Mouse (Mus musculus) neural tube, embryonic 13.5 days (tissue): Measurements from ENCODE around the gene Npc2. TPM values are rescaled to one million over a fixed set of nuclear protein-coding genes. Genes with fewer than 3 reads are reported as not detected.

Experiments used
- ATAC-seq: fragments of 200-750 bp; cut with Nextera tagmentation; 2 replicates; pipeline ENCODE4 v1.8.0; 2017; ENCODE audit warnings: low read depth, mild to moderate bottlenecking, moderate TSS enrichment, moderate library complexity
- H3K27ac ChIP-seq: fragments of 300-500 bp; sonication (generic); replicated peaks from 2 replicates; pipeline ENCODE4 v1.5.1; 2015; ENCODE audit warnings: moderate library complexity, mild to moderate bottlenecking, inconsistent platforms
- H3K27me3 ChIP-seq: fragments of 300-500 bp; sonication (generic); 2 replicates; pipeline ENCODE4 v1.6.1; 2015; ENCODE audit warnings: mild to moderate bottlenecking, inconsistent platforms
- H3K36me3 ChIP-seq: fragments of 300-500 bp; sonication (generic); 2 replicates; pipeline ENCODE4 v1.6.1; 2015; ENCODE audit warnings: mild to moderate bottlenecking, inconsistent platforms
- H3K4me1 ChIP-seq: fragments of 300-500 bp; sonication (generic); replicated peaks from 2 replicates; pipeline ENCODE4 v1.6.1; 2015; ENCODE audit warnings: inconsistent platforms
- H3K4me2 ChIP-seq: fragments of 300-500 bp; sonication (generic); 2 replicates; pipeline ENCODE4 v1.6.1; 2015; ENCODE audit warnings: inconsistent platforms, mild to moderate bottlenecking, moderate library complexity
- H3K4me3 ChIP-seq: fragments of 300-500 bp; sonication (generic); 2 replicates; pipeline ENCODE4 v1.5.1; 2015; ENCODE audit warnings: mild to moderate bottlenecking, inconsistent platforms
- H3K9ac ChIP-seq: fragments of 300-500 bp; sonication (generic); 2 replicates; pipeline ENCODE4 v1.6.1; 2015; ENCODE audit warnings: moderate library complexity, mild to moderate bottlenecking, inconsistent platforms
- H3K9me3 ChIP-seq: fragments of 300-500 bp; sonication (generic); 2 replicates; pipeline ENCODE4 v1.6.1; 2016; ENCODE audit warnings: inconsistent platforms
- WGBS: fragments of 180-500 bp; shearing (Covaris S2); methylation state at CpG from one replicate; pipeline ENCODE4 v1.1.7; 2015; 5-methylcytosine and 5-hydroxymethylcytosine counted together
- polyA plus RNA-seq: library from polyadenylated mRNA; unstranded; fragments of >200 nt; fragmentation: Nextera tagmentation; extraction: Ambion mirVana; gene quantifications from 2 replicates; pipeline ENCODE4 v1.2.1, GENCODE M21; 2015

The Npc2 gene
- 74.9 and 77.8 TPM in 2 replicates for polyA plus RNA-seq

DNA sequence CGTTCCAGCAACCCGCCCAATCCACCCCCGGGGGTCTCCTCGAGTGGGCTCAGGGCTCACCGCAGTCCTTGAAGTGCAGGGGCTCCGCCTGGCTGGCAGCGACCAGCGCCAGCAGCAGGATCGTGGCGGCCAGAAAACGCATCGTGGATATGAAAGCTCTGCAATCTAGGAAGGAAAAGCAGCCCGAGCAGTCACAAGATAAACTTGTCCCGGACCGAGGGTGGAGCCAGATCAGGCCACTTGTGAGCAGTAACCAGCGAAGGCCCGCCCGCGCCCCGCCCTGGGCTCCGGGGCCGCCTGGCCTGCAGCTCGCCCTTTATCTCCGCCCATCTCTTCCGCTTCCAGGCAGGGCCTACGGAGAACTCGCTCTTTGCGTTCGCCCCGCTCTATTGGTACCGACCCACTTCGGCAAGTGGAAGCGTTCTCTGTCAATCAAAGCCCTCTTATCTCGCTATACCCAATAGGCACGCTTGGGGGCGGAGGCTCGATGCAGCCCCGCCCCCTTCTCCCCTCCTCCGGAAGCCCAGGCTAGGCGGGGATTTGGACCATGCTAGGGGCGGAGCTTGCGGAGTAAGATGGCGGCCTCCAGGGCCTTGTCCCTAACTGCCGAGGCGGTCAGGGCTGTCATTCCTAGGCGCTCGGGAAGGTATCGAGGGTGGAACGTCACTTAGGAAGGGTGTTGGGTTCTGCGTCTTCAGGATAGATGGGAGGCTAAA lies at the start of gene Npc2, which contains the start of gene Isca2:
Gene Npc2, minus strand, starts transcription at position 427 of the 716 bp plus-strand sequence.
Gene Isca2, plus strand, starts transcription at position 526 of the 716 bp plus-strand sequence.
- H3K4me3 ChIP-seq: peak within 1 kb of the TSS; percentile 67
- H3K27ac ChIP-seq: peak within 1 kb of the TSS; percentile 88
- H3K9ac ChIP-seq: peak within 1 kb of the TSS; percentile 81
- no peaks in the 10 kb centered on the region for H3K9me3 ChIP-seq
- under 1% methylated on average over 50 of the region's 50 CpGs for WGBS
- peak; percentile 99 for ATAC-seq
- peaks cover 9% of the 10 kb centered on the region for H3K36me3 ChIP-seq
- H3K4me1 ChIP-seq: peaks cover 47% of the 10 kb centered on the region
- no peaks in the 10 kb centered on the region for H3K27me3 ChIP-seq
- peak within 1 kb of the TSS; percentile 67 for H3K4me2 ChIP-seq

GRCm38 (mm10) chr12:84819236-84820168 lies 46.5 kb upstream of the Npc2 start:
- Histone ChIP-seq H3K36me3 (no peaks in the 10 kb centered on the region), H3K4me1 (no peaks in the 10 kb centered on the region), H3K4me2 (no peak overlapping the region), H3K4me3 (no peak overlapping the region), H3K9me3 (no peaks in the 10 kb centered on the region), H3K27ac (no peak overlapping the region), H3K9ac (no peak overlapping the region), H3K27me3 (no peaks in the 10 kb centered on the region)
- WGBS: 85% methylated on average over 13 of the region's 13 CpGs
- no peak for ATAC-seq

GRCm38 (mm10) chr12:84818496-84818895 lies 45.5 kb upstream of the Npc2 start:
- no peak for ATAC-seq
- Histone ChIP-seq H3K36me3 (no peaks in the 10 kb centered on the region), H3K9ac (no peak overlapping the region), H3K27ac (no peak overlapping the region), H3K4me3 (no peak overlapping the region), H3K4me2 (no peak overlapping the region), H3K4me1 (no peaks in the 10 kb centered on the region), H3K9me3 (no peaks in the 10 kb centered on the region), H3K27me3 (no peaks in the 10 kb centered on the region)
- WGBS: 76% methylated on average over 4 of the region's 4 CpGs

GRCm38 (mm10) chr12:84814663-84815325 lies 41.8 kb upstream of the Npc2 start:
- Histone ChIP-seq H3K27me3 (no peaks in the 10 kb centered on the region), H3K27ac (no peak overlapping the region), H3K4me1 (no peaks in the 10 kb centered on the region), H3K4me3 (no peak overlapping the region), H3K4me2 (no peak overlapping the region), H3K36me3 (no peaks in the 10 kb centered on the region), H3K9me3 (no peaks in the 10 kb centered on the region), H3K9ac (no peak overlapping the region)
- 79% methylated on average over 3 of the region's 3 CpGs for WGBS
- no peak for ATAC-seq

DNA sequence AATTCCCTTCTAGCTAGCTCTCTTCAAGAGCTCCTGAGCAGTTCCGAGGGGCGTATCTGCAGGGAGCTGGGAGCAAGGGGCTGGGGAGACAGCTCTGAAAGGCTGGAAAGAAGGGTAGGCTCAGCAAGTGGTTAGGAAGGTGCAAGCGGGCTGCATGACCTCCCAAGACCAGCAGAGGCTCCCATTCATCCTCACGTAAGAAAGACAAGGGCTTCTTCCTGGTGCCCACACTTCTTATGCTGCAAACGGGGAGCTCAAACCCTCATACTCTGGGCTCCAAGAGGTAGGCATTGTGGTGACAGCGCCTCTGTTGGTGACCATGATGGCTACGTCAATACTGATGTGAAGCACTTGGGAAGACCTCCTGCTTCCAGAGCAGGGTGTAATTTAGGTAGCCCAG lies 40.8 kb upstream of the Npc2 start:
- Histone ChIP-seq H3K36me3 (no peaks in the 10 kb centered on the region), H3K4me3 (no peak overlapping the region), H3K27me3 (no peaks in the 10 kb centered on the region), H3K4me1 (no peaks in the 10 kb centered on the region), H3K4me2 (no peak overlapping the region), H3K27ac (no peak overlapping the region), H3K9ac (no peak overlapping the region), H3K9me3 (no peaks in the 10 kb centered on the region)
- 55% methylated on average over 7 of the region's 7 CpGs for WGBS
- no peak for ATAC-seq

DNA sequence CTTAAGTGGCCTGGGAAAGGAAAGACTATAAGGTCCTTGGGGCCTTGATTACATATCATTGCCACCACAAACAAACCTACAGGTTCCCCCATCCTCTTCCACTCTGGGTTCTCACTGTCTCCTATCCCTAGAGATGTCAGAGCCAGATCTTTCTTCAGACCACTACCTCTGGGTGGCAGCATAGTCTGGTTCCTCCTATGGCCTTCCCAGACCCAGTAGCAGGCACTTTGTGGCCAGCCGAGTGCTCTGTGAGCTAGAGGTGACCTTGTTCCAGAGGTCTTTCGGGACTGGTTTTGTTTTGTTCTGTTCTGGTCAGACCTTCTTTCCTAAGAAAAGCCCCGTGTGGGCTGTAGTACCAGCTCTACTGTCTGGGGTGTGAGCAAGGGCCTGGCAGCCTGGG lies 39.1 kb upstream of the Npc2 start:
- no peak overlapping the region for H3K9ac ChIP-seq
- no peak overlapping the region for H3K4me3 ChIP-seq
- H3K27ac ChIP-seq: no peak overlapping the region
- H3K4me2 ChIP-seq: no peak overlapping the region
- no peak for ATAC-seq
- no peaks in the 10 kb centered on the region for H3K9me3 ChIP-seq
- H3K27me3 ChIP-seq: no peaks in the 10 kb centered on the region
- WGBS: 62% methylated on average over 3 of the region's 3 CpGs
- H3K4me1 ChIP-seq: no peaks in the 10 kb centered on the region; the same call in 1 of the 2 replicates
- no peaks in the 10 kb centered on the region for H3K36me3 ChIP-seq

DNA sequence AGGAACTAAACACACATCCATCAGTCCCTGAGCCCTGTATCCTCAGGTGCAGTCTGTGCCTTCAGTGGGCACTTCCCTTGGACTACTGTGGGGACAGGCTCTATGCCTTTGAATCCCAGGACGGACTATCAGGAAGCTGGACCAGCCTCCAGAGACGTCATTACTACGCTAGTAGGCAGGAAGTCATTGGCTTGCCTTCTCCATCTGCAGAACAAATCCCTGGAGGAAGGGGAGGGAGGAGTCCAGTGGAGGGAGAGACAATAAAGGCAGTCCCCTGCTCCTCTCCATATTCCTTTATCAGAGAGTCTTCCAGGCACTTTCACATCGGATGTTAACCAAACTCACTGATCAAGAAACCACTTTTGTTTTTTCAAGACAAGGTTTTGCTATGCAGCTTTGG lies 38.6 kb upstream of the Npc2 start:
- ATAC-seq: no peak
- no peak overlapping the region for H3K4me2 ChIP-seq
- no peaks in the 10 kb centered on the region; the same call in 1 of the 2 replicates for H3K4me1 ChIP-seq
- no peaks in the 10 kb centered on the region for H3K9me3 ChIP-seq
- no peaks in the 10 kb centered on the region for H3K36me3 ChIP-seq
- no peak overlapping the region for H3K9ac ChIP-seq
- H3K27me3 ChIP-seq: no peaks in the 10 kb centered on the region
- WGBS: 49% methylated on average over 4 of the region's 4 CpGs
- no peak overlapping the region for H3K27ac ChIP-seq
- H3K4me3 ChIP-seq: no peak overlapping the region

GRCm38 (mm10) chr12:84810810-84811209 lies 37.9 kb upstream of the Npc2 start:
- no peaks in the 10 kb centered on the region; the same call in 1 of the 2 replicates for H3K4me1 ChIP-seq
- H3K9me3 ChIP-seq: no peaks in the 10 kb centered on the region
- no peak for ATAC-seq
- no peaks in the 10 kb centered on the region for H3K36me3 ChIP-seq
- H3K4me2 ChIP-seq: no peak overlapping the region
- H3K27me3 ChIP-seq: no peaks in the 10 kb centered on the region
- H3K27ac ChIP-seq: no peak overlapping the region
- no peak overlapping the region for H3K9ac ChIP-seq
- no peak overlapping the region for H3K4me3 ChIP-seq
- whole genome bisulfite sequencing: 55% methylated on average over 1 of the region's 1 CpGs

DNA sequence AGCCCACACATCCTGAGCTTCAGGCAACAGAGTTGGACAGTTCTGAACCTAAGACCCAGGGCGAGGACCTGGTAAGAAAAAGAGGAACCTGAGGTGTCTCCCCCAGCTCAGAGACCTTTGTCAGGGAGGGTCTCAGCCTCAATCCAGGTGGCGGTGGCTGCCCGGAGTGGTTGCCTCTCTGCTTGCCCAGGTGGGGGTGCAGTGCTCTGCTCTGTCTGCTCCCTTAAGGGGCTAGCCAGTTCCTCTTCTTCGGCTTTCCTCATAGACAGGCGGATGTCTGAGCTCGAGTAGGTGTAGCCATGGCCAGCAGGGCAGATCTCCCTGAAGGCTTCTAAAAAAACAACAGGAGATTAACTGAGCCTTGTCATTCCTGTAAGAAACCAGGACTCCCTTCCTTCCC lies 36.1 kb upstream of the Npc2 start:
- WGBS: 81% methylated on average over 6 of the region's 6 CpGs
- Histone ChIP-seq H3K27me3 (no peaks in the 10 kb centered on the region), H3K4me2 (no peak overlapping the region), H3K9ac (no peak overlapping the region), H3K4me3 (no peak overlapping the region), H3K9me3 (no peaks in the 10 kb centered on the region), H3K4me1 (no peaks in the 10 kb centered on the region; the same call in 1 of the 2 replicates), H3K36me3 (no peaks in the 10 kb centered on the region), H3K27ac (no peak overlapping the region)
- no peak for ATAC-seq

DNA sequence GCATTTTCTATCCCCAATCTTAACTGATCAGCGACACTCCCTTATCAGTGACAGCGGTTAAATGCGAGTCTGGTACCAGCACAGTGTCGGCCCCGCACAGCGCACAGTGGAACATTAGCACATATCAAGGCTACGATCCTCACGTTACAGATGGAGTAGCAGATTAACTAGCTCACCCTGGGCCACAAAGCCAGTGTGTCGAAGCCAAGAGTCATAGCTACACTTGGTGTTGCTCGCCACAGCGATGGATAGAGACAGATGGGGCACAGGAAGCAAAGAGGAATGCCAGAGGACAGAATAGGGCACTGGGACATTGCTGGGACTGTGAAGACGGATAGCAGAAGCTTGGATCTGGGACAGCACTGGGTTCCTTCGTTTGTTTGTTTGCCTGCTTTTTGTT lies 34.4 kb upstream of the Npc2 start:
- no peaks in the 10 kb centered on the region for H3K36me3 ChIP-seq
- no peaks in the 10 kb centered on the region for H3K9me3 ChIP-seq
- no peak overlapping the region for H3K4me3 ChIP-seq
- H3K4me1 ChIP-seq: no peaks in the 10 kb centered on the region; the same call in 1 of the 2 replicates
- 84% methylated on average over 13 of the region's 13 CpGs for WGBS
- no peaks in the 10 kb centered on the region for H3K27me3 ChIP-seq
- no peak overlapping the region for H3K4me2 ChIP-seq
- no peak overlapping the region for H3K27ac ChIP-seq
- no peak for ATAC-seq
- no peak overlapping the region for H3K9ac ChIP-seq

- H3K36me3 ChIP-seq: no peaks in the 10 kb centered on the region
- no peaks in the 10 kb centered on the region for H3K9me3 ChIP-seq
Measured at GRCm38 (mm10) chr12:84806726-84807125, 33.8 kb upstream of the Npc2 start.

GRCm38 (mm10) chr12:84806010-84806409 lies 33.1 kb upstream of the Npc2 start:
- H3K27me3 ChIP-seq: no peaks in the 10 kb centered on the region
- H3K27ac ChIP-seq: no peak overlapping the region
- no peak overlapping the region for H3K4me2 ChIP-seq
- no peak for ATAC-seq
- H3K36me3 ChIP-seq: no peaks in the 10 kb centered on the region
- 70% methylated on average over 1 of the region's 1 CpGs for WGBS
- no peaks in the 10 kb centered on the region for H3K9me3 ChIP-seq
- H3K4me1 ChIP-seq: no peaks in the 10 kb centered on the region; the same call in 1 of the 2 replicates
- H3K4me3 ChIP-seq: no peak overlapping the region
- no peak overlapping the region for H3K9ac ChIP-seq

More at GRCm38 (mm10) chr12:84806726-84807125, 33.8 kb upstream of the Npc2 start:
- Histone ChIP-seq H3K27me3 (no peaks in the 10 kb centered on the region), H3K4me3 (no peak overlapping the region), H3K4me1 (no peaks in the 10 kb centered on the region; the same call in 1 of the 2 replicates), H3K4me2 (no peak overlapping the region), H3K9ac (no peak overlapping the region), H3K27ac (no peak overlapping the region)
- 57% methylated on average over 5 of the region's 5 CpGs for WGBS
- no peak for ATAC-seq
